Mouse (Mus musculus) stomach, embryonic 16.5 days (tissue): ENCODE results near the gene Dynll2. TPM values are rescaled to one million over a fixed set of nuclear protein-coding genes. Genes with fewer than 3 reads are reported as not detected.
A peak's percentile ranks its signal among the peaks of the same experiment; 100 is the strongest.

Source experiments
- ATAC-seq: fragments of 200-750 bp; cut with Nextera tagmentation; 2 replicates; pipeline ENCODE4 v1.8.0; 2017; ENCODE audit warnings: moderate number of reproducible peaks, moderate TSS enrichment; ENCODE audit not compliant: insufficient read depth, low FRiP score
- H3K27ac ChIP-seq: fragments of 300-500 bp; sonication (generic); 2 replicates; pipeline ENCODE4 v1.5.1; 2014; ENCODE audit warnings: low read length
- H3K27me3 ChIP-seq: fragments of 300-500 bp; sonication (generic); 2 replicates; pipeline ENCODE4 v1.6.1; 2014; ENCODE audit warnings: low read length, control low read depth, mixed read lengths; ENCODE audit not compliant: control insufficient read depth, insufficient read depth
- H3K36me3 ChIP-seq: fragments of 300-500 bp; sonication (generic); 2 replicates; pipeline ENCODE4 v1.6.1; 2014; ENCODE audit warnings: low read length; ENCODE audit not compliant: control insufficient read depth, insufficient read depth
- H3K4me1 ChIP-seq: fragments of 300-500 bp; sonication (generic); 2 replicates; pipeline ENCODE4 v1.6.1; 2014; ENCODE audit warnings: low read length, control low read depth, mixed read lengths; ENCODE audit not compliant: control insufficient read depth, insufficient read depth
- H3K4me2 ChIP-seq: fragments of 300-500 bp; sonication (generic); 2 replicates; pipeline ENCODE4 v1.6.1; 2014; ENCODE audit warnings: low read depth, low read length, mixed read lengths
- H3K4me3 ChIP-seq: fragments of 300-500 bp; sonication (generic); replicated peaks from 2 replicates; pipeline ENCODE4 v1.5.1; 2014; ENCODE audit warnings: mild to moderate bottlenecking, low read length
- H3K9ac ChIP-seq: fragments of 300-500 bp; sonication (generic); 2 replicates; pipeline ENCODE4 v1.6.1; 2014; ENCODE audit warnings: low read length
- H3K9me3 ChIP-seq: fragments of 300-500 bp; sonication (generic); replicated peaks from 2 replicates; pipeline ENCODE4 v1.6.1; 2016; ENCODE audit warnings: low read length, control low read depth; ENCODE audit not compliant: control insufficient read depth
- WGBS: fragments of 180-500 bp; shearing (Covaris S2); extraction: QIAGEN DNeasy Blood & Tissue Kit; methylation state at CpG from one replicate; pipeline ENCODE4 v1.1.7; 2014; 5-methylcytosine and 5-hydroxymethylcytosine counted together
- polyA plus RNA-seq: library from polyadenylated mRNA; unstranded; fragments of >200 nt; fragmentation: Nextera tagmentation; extraction: Ambion mirVana; gene quantifications from 2 replicates; pipeline ENCODE4 v1.2.1, GENCODE M21; 2015

The Dynll2 gene
- polyA plus RNA-seq, 1 experiment from 2014 or later, result 16.5 TPM

GRCm38 (mm10) chr11:88015795-88016194, 28.5 kb upstream of the Dynll2 start:
- Histone ChIP-seq H3K9me3 (no peaks in the 10 kb centered on the region), H3K4me1 (no peaks in the 10 kb centered on the region), H3K9ac (no peak overlapping the region), H3K27me3 (no peaks in the 10 kb centered on the region), H3K36me3 (no peaks in the 10 kb centered on the region), H3K27ac (no peak overlapping the region), H3K4me3 (no peak overlapping the region), H3K4me2 (no peak overlapping the region)
- ATAC-seq, result no peak
- WGBS, result 84% methylated on average over 6 of the region's 6 CpGs

- Histone ChIP-seq H3K27ac (no peak overlapping the region), H3K36me3 (no peaks in the 10 kb centered on the region), H3K9ac (no peak overlapping the region), H3K27me3 (no peaks in the 10 kb centered on the region), H3K9me3 (no peaks in the 10 kb centered on the region), H3K4me1 (no peaks in the 10 kb centered on the region), H3K4me2 (no peak overlapping the region), H3K4me3 (no peak overlapping the region)
- 89% methylated on average over 11 of the region's 11 CpGs for WGBS
- ATAC-seq, result no peak
Observed at GRCm38 (mm10) chr11:88015161-88015560, 27.8 kb upstream of the Dynll2 start.

GRCm38 (mm10) chr11:88013632-88014031, 26.3 kb upstream of the Dynll2 start:
- no peaks in the 10 kb centered on the region for H3K27me3 ChIP-seq
- no peak overlapping the region for H3K9ac ChIP-seq
- no peaks in the 10 kb centered on the region for H3K36me3 ChIP-seq
- no peak overlapping the region for H3K4me3 ChIP-seq
- no peak overlapping the region for H3K27ac ChIP-seq
- no peak overlapping the region for H3K4me2 ChIP-seq
- H3K4me1 ChIP-seq, result no peaks in the 10 kb centered on the region
- no peak for ATAC-seq
- no peaks in the 10 kb centered on the region for H3K9me3 ChIP-seq
- WGBS, result 86% methylated on average over 10 of the region's 10 CpGs

GRCm38 (mm10) chr11:88012621-88013244, 25.4 kb upstream of the Dynll2 start:
- H3K27ac ChIP-seq, result no peak overlapping the region
- H3K27me3 ChIP-seq, result no peaks in the 10 kb centered on the region
- H3K4me2 ChIP-seq, result no peak overlapping the region
- no peak for ATAC-seq
- 84% methylated on average over 11 of the region's 11 CpGs for WGBS
- H3K4me3 ChIP-seq, result no peak overlapping the region
- no peaks in the 10 kb centered on the region for H3K9me3 ChIP-seq
- H3K4me1 ChIP-seq, result no peaks in the 10 kb centered on the region
- H3K9ac ChIP-seq, result no peak overlapping the region
- no peaks in the 10 kb centered on the region for H3K36me3 ChIP-seq

- 81% methylated on average over 7 of the region's 7 CpGs for WGBS
- H3K4me2 ChIP-seq, result no peak overlapping the region
Observed at GRCm38 (mm10) chr11:88011914-88012419, 24.6 kb upstream of the Dynll2 start.

GRCm38 (mm10) chr11:88011208-88011913, 24.0 kb upstream of the Dynll2 start:
- Histone ChIP-seq H3K4me1 (no peaks in the 10 kb centered on the region), H3K36me3 (no peaks in the 10 kb centered on the region), H3K9ac (no peak overlapping the region), H3K4me3 (no peak overlapping the region), H3K27ac (peak overlapping the region; percentile 53), H3K9me3 (no peaks in the 10 kb centered on the region), H3K4me2 (no peak overlapping the region), H3K27me3 (no peaks in the 10 kb centered on the region)
- 47% methylated on average over 11 of the region's 11 CpGs for WGBS
- ATAC-seq, result peak; percentile 59; the same call in 1 of the 2 replicates

More at GRCm38 (mm10) chr11:88011914-88012419, 24.6 kb upstream of the Dynll2 start:
- Histone ChIP-seq H3K4me1 (no peaks in the 10 kb centered on the region), H3K27me3 (no peaks in the 10 kb centered on the region), H3K4me3 (no peak overlapping the region), H3K27ac (no peak overlapping the region), H3K9ac (no peak overlapping the region), H3K9me3 (no peaks in the 10 kb centered on the region), H3K36me3 (no peaks in the 10 kb centered on the region)
- ATAC-seq, result no peak

GRCm38 (mm10) chr11:88009542-88010190, 22.3 kb upstream of the Dynll2 start:
- Histone ChIP-seq H3K4me3 (no peak overlapping the region), H3K27me3 (no peaks in the 10 kb centered on the region), H3K9ac (peak overlapping the region; percentile 5; the same call in 1 of the 2 replicates), H3K4me1 (no peaks in the 10 kb centered on the region), H3K4me2 (peak overlapping the region; percentile 11; the same call in 1 of the 2 replicates), H3K27ac (no peak overlapping the region), H3K36me3 (no peaks in the 10 kb centered on the region), H3K9me3 (no peaks in the 10 kb centered on the region)
- WGBS, result 17% methylated on average over 16 of the region's 16 CpGs
- ATAC-seq, result no peak

- 30% methylated on average over 1 of the region's 1 CpGs for WGBS
- Histone ChIP-seq H3K27ac (no peak overlapping the region), H3K9me3 (no peaks in the 10 kb centered on the region), H3K36me3 (no peaks in the 10 kb centered on the region), H3K9ac (no peak overlapping the region), H3K27me3 (no peaks in the 10 kb centered on the region), H3K4me2 (no peak overlapping the region), H3K4me1 (no peaks in the 10 kb centered on the region), H3K4me3 (no peak overlapping the region)
- ATAC-seq, result no peak
Observed at GRCm38 (mm10) chr11:88008641-88009040, 21.3 kb upstream of the Dynll2 start.

- no peak for ATAC-seq
- H3K9ac ChIP-seq, result no peak overlapping the region
- no peak overlapping the region for H3K4me3 ChIP-seq
- no peak overlapping the region for H3K4me2 ChIP-seq
- no peaks in the 10 kb centered on the region for H3K9me3 ChIP-seq
- H3K4me1 ChIP-seq, result no peaks in the 10 kb centered on the region
- H3K27me3 ChIP-seq, result no peaks in the 10 kb centered on the region
- no peak overlapping the region for H3K27ac ChIP-seq
- WGBS, result 42% methylated on average over 2 of the region's 2 CpGs
- H3K36me3 ChIP-seq, result no peaks in the 10 kb centered on the region
Observed at GRCm38 (mm10) chr11:88004123-88004522, 16.8 kb upstream of the Dynll2 start.
